Mouse (Mus musculus): ENCODE measurements at regions not wholly inside any gene's neighbourhood (a gene's known extent, or its start where the extent isn't known, plus 50 kb on each side); places are given as distances from the start of the nearest gene placed in this dataset.
"Not testable (repeated sequence)": the region's sequence is repeated elsewhere in the genome, so short reads cannot be mapped to it uniquely, and the experiment has no call there.

DNA sequence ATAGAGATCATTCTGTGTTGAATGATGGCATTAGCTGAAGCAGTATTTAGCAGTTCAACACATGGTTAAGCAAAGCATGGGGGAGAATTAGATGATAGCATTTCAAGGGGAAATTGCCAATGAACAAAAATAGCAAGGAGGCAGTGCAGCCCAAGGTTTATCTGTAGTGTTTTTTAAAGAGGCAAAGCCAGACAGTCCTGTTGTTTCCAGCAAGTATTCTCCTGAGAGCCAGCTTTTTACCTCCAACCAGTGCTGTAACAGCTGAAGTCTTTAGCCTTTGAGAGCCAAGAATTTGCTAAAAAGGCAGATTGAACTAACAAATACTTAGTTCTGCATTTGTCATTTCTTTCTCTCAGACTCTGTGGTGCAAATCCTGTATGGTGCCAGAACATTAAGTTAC, 305.1 kb upstream of the Arx start:
- DNase-seq, result no peak
- intact Hi-C loops (cut with DNase I), result no loop called here

DNA sequence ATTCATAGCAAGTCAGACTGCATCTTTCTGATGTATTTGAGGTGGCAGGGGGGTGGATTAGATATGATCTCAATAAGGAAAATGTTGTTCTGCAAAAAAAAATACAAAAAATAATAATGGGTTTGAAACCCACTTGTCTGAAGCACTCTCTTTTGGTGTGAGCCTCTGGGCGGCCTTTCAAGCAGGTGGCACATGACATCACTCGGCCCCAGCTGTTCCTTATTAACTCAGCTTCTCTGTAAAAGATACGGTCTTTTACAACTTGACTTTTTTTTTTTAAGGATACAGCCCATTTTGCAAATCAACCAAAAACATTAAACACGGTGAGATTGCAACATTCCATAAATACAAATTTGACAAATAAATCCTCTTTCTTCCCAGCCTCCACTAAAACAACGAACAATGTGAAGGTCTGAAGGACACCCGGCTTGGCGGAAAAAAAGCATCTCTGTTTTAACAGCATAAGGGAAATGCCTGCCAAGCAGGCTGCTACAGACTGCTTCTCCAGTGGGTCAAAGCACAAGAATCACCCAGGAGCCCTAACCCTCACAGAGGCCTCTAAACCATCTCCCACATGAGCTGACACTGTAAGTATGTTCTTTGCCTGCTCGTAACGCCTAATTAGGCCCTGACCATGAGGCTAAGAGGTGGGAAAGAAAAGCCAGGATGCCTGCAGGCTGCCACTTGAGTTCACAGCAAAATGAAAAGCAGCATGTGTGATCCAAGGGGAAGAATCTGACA, 283.8 kb upstream of the Arx start:
- no peak for DNase-seq
- intact Hi-C loops (cut with DNase I), result loop anchor here (10.0 kb wide), 1 partner anchor 62 kb away; no protein-coding TSS in a partner anchor

DNA sequence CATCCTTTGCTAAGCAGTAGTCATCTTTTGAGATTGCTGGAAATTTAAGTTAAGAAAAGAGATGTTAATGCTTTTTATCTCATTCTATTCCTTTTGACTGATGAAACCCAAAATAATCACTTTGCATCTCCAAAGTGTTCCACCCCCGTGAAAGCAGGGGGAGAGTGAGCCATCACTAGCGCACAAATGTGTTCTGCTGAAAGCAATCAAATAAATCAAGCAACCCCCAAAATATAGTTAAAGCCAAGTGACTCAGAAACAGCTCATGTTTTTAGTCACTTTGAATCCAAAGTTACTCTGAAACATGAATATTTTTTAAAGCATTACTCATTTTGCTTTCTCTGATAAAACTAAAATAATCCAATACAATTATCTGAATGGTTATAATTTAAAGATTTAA, 279.6 kb upstream of the Arx start:
- no peak for DNase-seq
- intact Hi-C loops (cut with DNase I), result loop anchor here (10.0 kb wide), 1 partner anchor 58 kb away; no protein-coding TSS in a partner anchor

- DNase-seq, result no peak
- intact Hi-C loops (cut with DNase I), result no loop called here
Observed at GRCm38 (mm10) chrX:93011578-93011977, 274.7 kb upstream of the Arx start.

DNA sequence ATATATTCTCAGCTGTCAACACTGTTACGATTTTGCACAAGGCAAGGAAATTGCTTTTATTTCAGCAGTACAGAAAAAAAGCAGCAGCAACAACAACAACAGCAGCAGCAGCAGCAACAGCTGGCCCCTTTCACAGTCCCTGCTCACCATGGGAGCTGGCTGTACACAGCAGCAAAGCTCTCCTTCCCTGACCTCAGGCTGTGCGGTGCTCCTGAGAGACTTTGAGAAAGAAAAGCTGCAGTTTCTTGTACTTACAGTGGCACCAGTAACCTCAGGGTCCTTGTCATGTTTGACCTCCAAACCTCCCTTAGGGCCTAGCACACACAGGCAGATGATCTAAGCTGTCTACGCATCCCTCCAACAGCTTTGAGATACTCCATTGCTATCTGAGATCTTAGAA, 269.9 kb upstream of the Arx start:
- intact Hi-C loops (cut with DNase I), result no loop called here
- DNase-seq, result no peak

GRCm38 (mm10) chrX:93041096-93041495, 245.1 kb upstream of the Arx start:
- intact Hi-C loops (cut with DNase I), result no loop called here
- no peak for DNase-seq

DNA sequence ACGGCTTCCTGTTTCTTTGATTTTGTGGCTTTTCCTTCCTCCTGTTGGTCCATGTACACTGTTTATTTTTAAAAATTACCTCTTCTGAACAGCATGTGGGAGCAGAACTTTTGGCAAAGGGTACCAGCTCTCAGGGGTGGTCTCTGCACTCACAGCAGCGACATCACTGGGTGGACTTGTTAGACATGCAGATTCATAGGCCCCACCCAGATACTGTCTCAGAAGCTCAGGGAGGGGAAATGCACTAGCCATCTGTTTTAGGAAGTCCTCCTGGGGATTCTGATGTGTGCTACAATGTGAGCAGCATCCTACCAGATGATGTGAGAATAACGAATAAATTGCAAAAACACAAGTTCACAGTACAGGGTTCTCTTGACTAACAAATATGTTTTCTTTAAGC, 243.5 kb upstream of the Arx start:
- intact Hi-C loops (cut with DNase I), result no loop called here
- no peak for DNase-seq

DNA sequence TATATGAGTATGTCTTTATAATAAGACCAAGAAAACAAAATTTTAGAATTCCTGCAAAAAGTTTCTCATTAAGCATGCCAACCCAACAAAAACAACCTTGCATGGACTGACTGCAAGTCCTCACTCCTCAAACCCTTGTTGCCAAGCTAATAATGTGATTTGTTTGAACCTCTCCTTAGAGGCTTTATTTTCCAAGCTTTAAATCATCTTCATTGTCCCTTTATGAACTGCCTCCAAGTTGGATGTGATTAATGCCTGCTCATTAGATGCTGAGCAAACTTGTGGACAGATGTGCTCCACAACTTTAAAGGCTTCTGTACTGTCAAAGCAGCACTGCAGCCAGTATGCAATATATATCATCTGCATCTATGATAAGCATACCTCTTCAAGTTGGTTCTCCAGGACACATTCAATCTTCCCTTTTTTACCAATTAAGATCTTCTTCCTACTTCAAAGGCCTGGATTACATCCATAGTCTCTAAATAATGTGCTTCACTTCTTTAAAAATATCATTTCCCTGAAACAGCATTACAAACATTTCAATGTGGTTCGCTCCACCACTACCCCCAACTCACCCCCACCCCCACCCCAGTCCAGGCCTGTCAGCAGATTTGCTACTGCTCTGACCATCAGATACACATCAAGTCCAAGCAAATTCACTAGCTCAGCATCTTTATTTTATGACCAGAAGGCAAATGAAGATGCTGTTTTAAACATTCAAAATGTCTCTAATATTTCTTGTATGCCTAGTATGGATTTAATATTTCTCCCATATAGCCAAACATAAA, 237.1 kb upstream of the Arx start:
- DNase-seq, result no peak
- intact Hi-C loops (cut with DNase I), result no loop called here

DNA sequence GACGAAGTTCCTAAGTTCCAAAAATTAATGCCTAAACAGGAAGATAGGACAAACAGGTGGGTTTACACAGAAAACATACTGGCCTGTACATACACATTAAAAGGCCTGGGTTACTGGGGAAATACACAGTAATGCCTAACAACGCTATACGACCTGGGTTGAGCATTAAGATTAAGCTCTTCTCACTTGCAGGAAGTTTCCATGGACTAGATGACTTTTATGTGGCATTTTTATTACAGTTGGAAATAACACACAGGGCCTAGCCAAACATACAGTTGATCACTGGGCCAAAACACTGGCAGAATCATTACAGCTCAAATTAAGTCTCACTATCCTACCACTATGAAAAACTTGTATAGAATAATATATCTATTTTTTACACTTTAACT, 236.5 kb upstream of the Arx start:
- no peak for DNase-seq

GRCm38 (mm10) chrX:93059533-93059932, 226.7 kb upstream of the Arx start:
- DNase-seq, result no peak
- intact Hi-C loops (cut with DNase I), result no loop called here

More for the DNA sequence above, 236.5 kb upstream of the Arx start:
- intact Hi-C loops (cut with DNase I), result no loop called here

DNA sequence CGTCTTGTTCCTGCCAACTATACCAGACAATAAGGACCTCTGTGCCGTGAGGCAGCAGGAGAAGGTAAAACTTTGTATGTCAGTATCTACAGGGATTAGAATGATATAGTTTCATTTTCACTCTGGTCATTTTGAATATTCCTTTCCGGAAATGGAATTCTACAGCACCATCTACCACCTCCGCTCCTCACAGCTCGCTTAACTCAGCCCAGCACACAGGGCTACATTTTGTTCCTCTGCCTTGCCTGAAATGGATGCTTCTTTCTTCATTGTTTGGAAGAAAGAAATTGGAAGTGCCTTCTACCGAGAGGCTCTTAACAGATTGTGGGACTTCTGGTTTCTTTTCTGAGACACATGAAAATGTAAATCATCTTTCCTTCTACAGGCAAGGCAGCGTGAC, 217.4 kb upstream of the Arx start:
- DNase-seq, result no peak
- intact Hi-C loops (cut with DNase I), result loop anchor here (5.0 to 10.0 kb wide), 2 partner anchors 64 to 398 kb away; no protein-coding TSS in a partner anchor

DNA sequence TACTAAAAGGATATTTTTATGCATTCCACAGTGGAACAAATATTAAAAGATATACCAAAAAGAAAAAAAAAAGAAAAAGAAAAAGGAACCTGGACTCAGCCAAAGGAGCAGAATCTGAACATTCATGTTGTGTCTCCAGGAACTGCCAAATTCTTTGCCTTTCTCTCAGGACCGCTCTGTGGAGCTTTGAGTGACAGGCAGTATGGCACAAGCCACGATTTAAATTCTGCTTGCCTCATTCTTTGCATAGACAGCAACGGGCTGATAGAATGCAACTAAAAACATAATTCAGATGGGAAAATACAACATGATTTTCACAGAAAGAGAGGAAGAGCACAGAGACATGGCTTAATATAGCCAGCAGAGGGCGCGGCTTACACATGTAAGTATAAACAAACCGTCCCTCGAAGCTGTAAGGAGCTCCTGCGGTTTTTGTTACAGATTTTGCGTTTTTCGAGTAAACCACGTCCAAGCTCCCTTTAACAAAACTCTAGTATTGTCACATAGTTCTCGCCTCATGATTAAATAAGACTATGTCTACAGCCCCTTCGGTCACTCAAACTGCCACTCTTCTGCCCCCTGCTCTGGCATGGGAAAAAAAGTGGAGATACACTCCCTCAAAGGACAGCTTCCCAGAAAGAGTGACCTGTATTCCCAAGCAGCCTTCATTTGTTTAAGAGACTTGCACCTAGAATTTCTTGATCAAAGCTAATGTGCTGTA, 216.5 kb upstream of the Arx start:
- intact Hi-C loops (cut with DNase I), result loop anchor here (5.0 to 10.0 kb wide), 2 partner anchors 65 to 398 kb away; no protein-coding TSS in a partner anchor
- peak in 1 of 2 experiments; percentile 12 for DNase-seq

- intact Hi-C loops (cut with DNase I), result no loop called here
Observed at GRCm38 (mm10) chrX:93070290-93070611, 216.0 kb upstream of the Arx start.

GRCm38 (mm10) chrX:93088976-93089375, 197.3 kb upstream of the Arx start:
- DNase-seq, result no peak
- intact Hi-C loops (cut with DNase I), result no loop called here

More at GRCm38 (mm10) chrX:93070290-93070611, 216.0 kb upstream of the Arx start:
- DNase-seq, result no peak

- intact Hi-C loops (cut with DNase I), result no loop called here
Observed at GRCm38 (mm10) chrX:93097551-93097950, 188.7 kb upstream of the Arx start.

GRCm38 (mm10) chrX:93107930-93108567, 178.2 kb upstream of the Arx start:
- intact Hi-C loops (cut with DNase I), result no loop called here
- no peak for DNase-seq

More at GRCm38 (mm10) chrX:93097551-93097950, 188.7 kb upstream of the Arx start:
- DNase-seq, result no peak

- intact Hi-C loops (cut with DNase I); DNase-seq: not testable (repeated sequence)
Observed at GRCm38 (mm10) chrX:93154367-93154766, 131.9 kb upstream of the Arx start.

GRCm38 (mm10) chrX:93159105-93159504, 127.1 kb upstream of the Arx start:
- intact Hi-C loops (cut with DNase I), result no loop called here
- no peak for DNase-seq

DNA sequence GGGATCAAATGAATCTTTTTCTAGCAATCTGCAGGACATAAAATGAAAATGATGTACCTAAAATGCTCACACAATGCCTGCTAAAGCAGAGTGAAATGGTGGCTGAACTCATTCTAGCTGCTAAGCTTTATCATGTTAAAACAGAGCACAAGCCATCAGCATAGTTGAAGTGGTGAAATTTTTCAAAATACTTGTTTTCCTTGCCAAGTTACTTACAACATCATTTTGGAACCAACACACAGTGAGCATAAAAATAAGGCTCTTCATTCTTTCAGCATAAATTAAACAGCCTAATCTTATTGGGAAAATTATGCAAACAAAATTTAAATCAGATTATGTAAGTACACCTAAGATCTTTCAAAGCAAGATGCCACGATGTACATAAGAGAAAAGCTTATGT, 125.3 kb upstream of the Arx start:
- no peak for DNase-seq
- intact Hi-C loops (cut with DNase I), result no loop called here

Measured in gastrocnemius, postnatal 36 days (tissue).